Mouse (Mus musculus) layer of hippocampus, postnatal 25 days (tissue): Measurements from ENCODE around the gene Nrm. TPM values are rescaled to one million over a fixed set of nuclear protein-coding genes. Genes with fewer than 3 reads are reported as not detected.
"Not testable (repeated sequence)": the region's sequence is repeated elsewhere in the genome, so short reads cannot be mapped to it uniquely, and the experiment has no call there.

Source experiments
- DNase-seq, 2 experiments: peaks; one replicate each; pipeline ENCODE4 v3.0.0; 2022; ENCODE audit warnings: mixed read lengths in 2 of 2, low spot score in 1 of 2; ENCODE audit errors: extremely low spot score in 1 of 2
- total RNA-seq, 2 experiments: library from RNA; stranded (reverse); gene quantifications; 2 replicates each; pipeline ENCODE4 v1.2.3; 2021

The Nrm gene
- total RNA-seq, 2 experiments from 2014 or later: 2.1 to 3.5 TPM

DNA sequence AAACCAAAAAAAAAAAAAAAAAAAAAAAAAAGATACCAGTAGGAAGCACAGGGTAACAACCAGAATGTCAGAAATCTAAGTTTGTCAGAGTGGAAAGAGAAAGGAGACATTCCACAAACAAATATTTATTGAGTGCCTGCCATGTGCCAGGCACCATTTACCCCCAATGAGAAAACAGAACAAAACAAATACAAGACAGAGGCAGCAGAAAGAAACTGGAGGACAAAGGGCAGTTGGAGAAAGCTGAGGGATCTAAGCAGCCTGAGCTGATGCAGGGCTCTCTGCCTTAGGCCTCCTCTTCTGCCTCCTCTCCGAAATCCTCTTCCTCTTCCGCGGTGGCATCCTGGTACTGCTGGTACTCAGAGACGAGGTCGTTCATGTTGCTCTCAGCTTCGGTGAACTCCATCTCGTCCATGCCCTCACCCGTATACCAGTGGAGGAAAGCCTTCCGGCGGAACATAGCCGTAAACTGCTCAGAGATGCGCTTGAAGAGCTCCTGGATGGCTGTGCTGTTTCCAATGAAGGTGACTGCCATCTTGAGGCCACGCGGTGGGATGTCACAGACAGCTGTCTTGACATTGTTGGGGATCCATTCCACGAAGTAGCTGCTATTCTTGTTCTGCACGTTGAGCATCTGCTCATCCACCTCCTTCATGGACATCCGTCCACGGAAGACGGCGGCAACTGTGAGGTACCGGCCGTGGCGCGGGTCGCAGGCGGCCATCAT is 26.3 kb upstream of the Nrm start:
- DNase-seq: no peak

GRCm38 (mm10) chr17:35835424-35836140 is 25.5 kb upstream of the Nrm start:
- peak in 1 of 2 experiments; percentile 38 for DNase-seq

GRCm38 (mm10) chr17:35836178-35836965 is 24.7 kb upstream of the Nrm start:
- peak; percentile 69 to 93 for DNase-seq

GRCm38 (mm10) chr17:35836991-35837422 is 24.1 kb upstream of the Nrm start:
- DNase-seq: peak; percentile 64 to 66

- DNase-seq: peak in 1 of 2 experiments; percentile 42
Observed at GRCm38 (mm10) chr17:35837487-35837886, 23.6 kb upstream of the Nrm start.

- DNase-seq: peak; percentile 87 to 90
Observed at GRCm38 (mm10) chr17:35838122-35838544, 23.0 kb upstream of the Nrm start, which contains the start of gene Tubb5. Tubb5 (minus strand) TSS chr17:35838306.

DNA sequence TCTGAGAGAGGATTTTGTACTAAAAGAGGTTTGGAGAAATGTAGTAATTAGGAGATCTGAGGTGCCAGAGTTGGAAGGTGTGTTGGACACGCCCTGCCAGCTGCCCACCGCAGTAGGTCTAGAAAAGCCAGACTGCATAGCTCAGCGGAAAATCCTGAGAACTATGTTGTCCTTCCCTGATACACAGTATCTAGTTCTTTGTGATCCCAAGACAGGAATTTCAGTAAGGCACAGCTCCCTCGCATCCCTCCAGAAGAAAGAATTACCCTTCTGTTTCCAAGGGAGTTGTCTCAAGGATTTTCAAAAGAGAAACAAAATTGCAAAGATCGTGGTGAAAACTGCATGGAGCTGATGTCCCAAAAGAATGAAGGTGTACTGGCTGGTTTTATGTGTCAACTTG is 22.5 kb upstream of the Nrm start:
- no peak for DNase-seq

DNA sequence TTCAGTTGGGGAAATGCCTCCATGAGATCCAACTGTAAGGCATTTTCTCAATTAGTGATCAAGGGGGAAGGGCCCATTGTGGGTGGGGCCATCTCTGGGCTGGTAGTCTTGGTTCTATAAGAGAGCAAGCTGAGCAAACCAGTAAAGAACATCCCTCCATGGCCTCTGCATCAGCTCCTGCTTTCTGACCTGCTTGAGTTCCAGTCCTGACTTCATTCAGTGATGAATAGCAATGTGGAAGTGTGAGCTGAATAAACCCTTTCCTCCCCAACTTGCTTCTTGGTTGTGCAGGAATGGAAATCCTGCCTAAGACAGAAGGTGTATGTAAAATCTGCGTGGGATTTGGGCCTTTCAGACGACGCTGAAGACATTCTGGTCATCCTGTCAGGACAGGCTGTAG is 22.1 kb upstream of the Nrm start:
- not testable (repeated sequence) for DNase-seq

DNA sequence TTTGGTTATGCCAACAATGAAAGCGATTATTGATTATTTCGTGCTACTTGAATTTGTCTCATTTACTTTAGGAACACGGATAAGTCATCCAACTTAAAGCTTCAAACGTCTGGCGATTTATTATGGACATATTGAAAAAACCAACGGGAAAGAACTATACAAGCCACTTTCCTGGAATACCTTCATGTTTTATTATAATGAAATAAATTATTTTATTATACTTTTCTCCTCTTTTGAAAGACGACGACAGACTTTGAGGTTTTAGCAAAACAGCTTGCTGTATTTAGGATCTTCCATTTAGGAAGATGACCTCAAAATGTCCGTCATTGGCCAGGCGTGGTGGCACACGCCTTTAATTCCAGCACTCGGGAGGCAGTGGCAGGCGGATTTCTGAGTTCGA is 20.6 kb upstream of the Nrm start:
- DNase-seq: no peak

GRCm38 (mm10) chr17:35841076-35841950 is 19.8 kb upstream of the Nrm start, which contains the start of gene Mdc1:
Mdc1 (plus strand) TSS chr17:35841515.
- DNase-seq: peak; percentile 95 to 96

GRCm38 (mm10) chr17:35842006-35842405 is 19.1 kb upstream of the Nrm start:
- DNase-seq: no peak

DNA sequence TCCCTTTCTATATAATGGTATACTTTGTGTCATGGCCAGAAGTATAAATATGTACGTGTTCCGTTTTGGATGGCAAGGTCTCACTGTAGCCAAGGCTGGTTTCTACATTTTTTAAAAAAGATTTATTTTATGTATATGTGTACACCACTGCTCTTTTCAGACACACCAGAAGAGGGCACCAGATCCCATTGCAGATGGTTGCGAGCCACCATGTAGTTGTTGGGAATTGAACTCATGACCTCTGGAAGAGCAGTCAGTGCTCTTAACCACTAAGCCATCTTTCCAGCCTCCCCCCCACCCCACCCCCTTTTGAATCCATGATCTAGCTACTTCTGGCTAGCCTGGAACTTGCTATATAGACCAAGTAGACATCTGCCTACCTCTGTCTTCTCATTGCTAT is 17.6 kb upstream of the Nrm start:
- DNase-seq: no peak

DNA sequence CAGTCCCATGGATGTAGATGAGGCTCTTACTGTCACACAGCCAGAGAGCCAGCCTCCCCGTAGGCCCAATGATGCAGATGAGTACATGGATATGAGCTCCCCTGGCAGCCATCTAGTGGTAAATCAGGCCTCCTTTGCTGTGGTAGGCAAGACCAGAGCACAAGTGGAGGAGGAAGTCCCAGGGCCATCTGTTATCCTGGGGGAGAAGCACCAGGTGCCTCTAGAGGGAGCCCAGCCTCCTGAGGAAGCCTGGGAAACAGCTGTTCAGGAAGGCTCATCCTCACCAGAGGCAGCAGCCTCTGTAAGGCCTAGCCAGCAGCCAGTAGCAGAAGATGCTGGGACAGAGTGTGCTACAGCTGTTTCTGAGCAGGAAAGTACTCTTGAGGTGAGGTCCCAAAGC is 13.0 kb upstream of the Nrm start:
- no peak for DNase-seq

- no peak for DNase-seq
Observed at GRCm38 (mm10) chr17:35850974-35851373, 10.1 kb upstream of the Nrm start.

DNA sequence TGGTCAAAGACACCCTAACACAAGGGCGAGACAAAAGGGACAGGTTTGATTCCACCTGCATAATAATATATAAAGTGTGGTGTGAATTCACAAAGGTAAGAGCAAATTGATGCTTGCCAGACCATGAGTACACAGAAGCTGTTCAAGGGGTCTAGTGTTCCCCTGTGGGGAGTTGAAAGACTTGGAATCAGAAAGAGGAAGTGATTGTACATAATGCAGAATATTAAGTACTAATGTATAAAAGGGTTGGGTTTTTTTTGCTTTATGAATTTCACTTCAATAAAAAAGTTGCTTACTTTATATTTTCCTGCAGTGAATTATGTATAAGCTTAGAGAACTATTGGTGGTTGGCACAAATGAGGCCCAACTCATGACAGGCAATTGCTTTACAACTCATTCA is 1.7 kb upstream of the Nrm start:
- no peak for DNase-seq

- DNase-seq: no peak
Observed at GRCm38 (mm10) chr17:35859835-35860234, 1.3 kb upstream of the Nrm start.

GRCm38 (mm10) chr17:35860831-35861197 is 304 bp upstream of the Nrm start:
- DNase-seq: no peak

- DNase-seq: no peak
Observed at GRCm38 (mm10) chr17:35864832-35865353, 3.8 kb downstream of the Nrm start.

GRCm38 (mm10) chr17:35865481-35866280 is 4.6 kb downstream of the Nrm start, which contains the start of gene Ppp1r18:
Ppp1r18 (plus strand) TSS chr17:35865593.
- DNase-seq: no peak
